Mouse (Mus musculus) cerebellum, adult 2 months (tissue): ENCODE data around the gene Fam129c.

Source experiments
- CTCF ChIP-seq: fragments of 200-500 bp; IDR thresholded peaks from 2 replicates; pipeline ENCODE4 v1.5.1; 2011; ENCODE audit warnings: low read depth, mild to moderate bottlenecking, control low read depth, low read length, moderate library complexity, borderline replicate concordance; ENCODE audit not compliant: insufficient read depth
- POLR2A ChIP-seq: fragments of 200-500 bp; IDR thresholded peaks from 2 replicates; pipeline ENCODE4 v1.6.1; 2011; ENCODE audit warnings: low read length, control low read depth, borderline replicate concordance; ENCODE audit not compliant: insufficient read depth

DNA sequence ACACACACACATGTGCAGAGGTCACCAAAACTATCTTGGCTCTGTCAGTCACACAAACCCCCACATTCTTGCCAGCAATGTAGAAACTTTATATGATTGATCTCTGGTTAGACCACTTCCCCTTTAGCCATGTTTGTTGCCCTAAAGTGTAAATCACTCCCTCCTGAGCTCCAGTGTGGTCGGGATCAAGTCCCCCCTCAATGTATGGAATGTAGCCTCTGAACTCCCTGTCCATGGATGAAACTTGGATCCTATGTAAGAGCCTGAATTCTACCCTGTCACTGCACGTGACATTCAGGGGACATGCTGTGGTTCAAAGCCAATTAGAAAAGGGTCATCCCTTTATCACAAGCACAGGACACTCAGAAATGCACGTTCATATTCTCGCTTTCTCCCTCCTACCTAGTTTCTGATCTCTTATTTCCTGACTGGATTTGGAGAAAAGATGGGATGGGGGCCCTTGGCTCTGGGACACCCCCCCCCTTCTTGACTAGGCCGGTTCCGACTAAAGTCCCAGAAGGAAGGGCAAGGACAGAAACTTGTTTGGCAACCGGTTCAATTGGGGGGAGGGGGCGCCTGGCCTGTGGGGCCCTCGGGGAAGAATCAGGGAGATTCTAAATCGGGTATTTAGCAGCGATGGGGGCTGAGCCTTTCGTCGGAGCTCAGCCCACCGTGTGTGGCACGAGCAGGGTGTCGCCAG is 31.1 kb downstream of the Fam129c start:
- TF ChIP-seq POLR2A (no peak), CTCF (no peak)
